Mouse (Mus musculus): ENCODE results near the gene Runx2. TPM values are rescaled to one million over a fixed set of nuclear protein-coding genes. Genes with fewer than 3 reads are reported as not detected.

Runx2 gene
- total RNA-seq, 2 experiments from 2014 or later = 12.3 to 15.8 TPM

DNA sequence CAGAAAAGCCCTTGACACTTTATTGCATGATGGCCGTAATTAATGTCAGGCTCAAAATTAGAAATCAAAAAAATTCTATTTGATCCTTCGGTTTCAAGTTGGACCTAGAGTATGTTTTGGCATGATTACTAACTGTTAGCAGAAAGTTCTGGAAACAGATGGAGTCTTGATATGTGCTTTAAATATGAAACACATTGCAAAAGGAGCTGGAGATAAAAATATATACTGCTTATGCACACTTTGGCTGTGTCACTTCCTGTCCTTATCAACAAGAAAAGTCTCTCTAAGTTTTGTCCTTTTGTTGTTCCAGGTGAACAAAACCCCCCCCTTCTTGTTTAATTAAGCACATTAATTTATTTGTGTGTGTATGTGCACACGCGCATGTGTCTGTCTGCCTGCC, 183.0 kb downstream of the Runx2 start:
- intact Hi-C loops (cut with DNase I) = no loop called here
- no peak for TF ChIP-seq CTCF (IDR thresholded peaks at IDR 0.05)
- Histone ChIP-seq H3K27ac (peak overlapping the region; percentile 54; the same call in 1 of the 2 replicates), H3K4me3 (no peak overlapping the region)
- DNase-seq (ENCODE audit: extremely low spot score in 1 of 2, low spot score in 2 of 2) = no peak

DNA sequence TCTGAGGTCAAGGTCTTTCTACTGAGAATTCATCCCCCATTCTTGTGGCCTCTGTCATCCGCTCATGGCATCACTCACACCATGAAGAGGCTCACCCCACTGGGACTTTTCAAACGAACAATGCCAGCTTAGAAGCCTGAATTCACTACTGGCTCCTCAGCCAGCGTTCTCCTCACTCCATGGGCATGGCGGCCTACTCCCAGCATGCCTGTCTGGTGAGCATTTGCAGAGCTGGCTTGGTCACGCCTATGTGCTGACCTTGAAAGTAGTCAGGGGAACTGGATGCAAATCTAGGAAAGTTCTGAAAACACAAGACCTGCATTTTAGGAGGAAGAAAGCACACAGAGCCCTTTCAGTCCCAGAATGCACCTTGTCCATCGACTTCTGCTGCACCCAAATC, 187.3 kb downstream of the Runx2 start:
- no peak overlapping the region for H3K27ac ChIP-seq
- intact Hi-C loops (cut with DNase I) = no loop called here
- TF ChIP-seq CTCF (IDR thresholded peaks at IDR 0.05) = no peak
- no peak for DNase-seq (ENCODE audit: extremely low spot score in 1 of 2, low spot score in 2 of 2)
- no peak overlapping the region for H3K4me3 ChIP-seq

DNA sequence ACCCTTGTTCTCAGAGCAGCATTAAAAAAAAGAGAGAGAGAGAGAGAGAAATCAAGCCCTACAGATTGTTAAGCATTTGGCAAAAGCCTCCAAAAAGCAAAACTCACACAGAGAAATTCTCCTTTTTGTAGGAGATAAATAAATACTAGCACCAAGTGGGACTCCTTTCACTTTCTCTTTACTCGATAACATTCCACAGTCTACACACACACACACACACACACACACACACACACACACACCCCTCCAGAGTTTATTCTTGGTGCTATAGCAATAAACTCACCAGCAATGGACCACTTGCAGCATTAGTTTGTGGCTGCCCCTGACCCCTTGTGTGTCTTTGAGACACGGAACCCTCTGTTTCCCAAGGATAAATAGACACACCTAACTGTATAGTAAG, 190.9 kb downstream of the Runx2 start:
- intact Hi-C loops (cut with DNase I) = no loop called here
- no peak for DNase-seq (ENCODE audit: extremely low spot score in 1 of 2, low spot score in 2 of 2)

DNA sequence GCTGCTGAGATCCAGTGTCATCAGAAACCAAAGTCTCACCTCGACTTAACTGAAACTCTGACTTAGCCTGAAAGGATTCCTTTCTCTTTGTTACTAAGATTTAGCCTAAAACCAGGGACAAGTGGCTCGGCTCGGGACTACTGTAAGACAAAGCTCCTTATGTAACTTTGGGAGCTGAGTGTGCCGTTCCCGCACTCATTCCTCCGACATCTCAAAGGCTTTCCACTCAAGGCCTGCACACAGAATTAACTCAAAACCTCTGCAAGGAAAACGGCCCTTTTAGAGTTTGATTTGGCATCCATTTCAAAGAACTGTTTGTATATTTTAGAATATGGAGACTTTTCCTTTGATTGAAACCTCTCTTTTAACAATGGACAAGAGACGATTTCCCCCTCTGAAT, 191.3 kb downstream of the Runx2 start:
- no peak for DNase-seq (ENCODE audit: extremely low spot score in 1 of 2, low spot score in 2 of 2)
- no peak overlapping the region for H3K4me3 ChIP-seq
- intact Hi-C loops (cut with DNase I) = no loop called here
- no peak for TF ChIP-seq CTCF (IDR thresholded peaks at IDR 0.05)
- H3K27ac ChIP-seq = peak overlapping the region; percentile 75

More for the DNA sequence above, 190.9 kb downstream of the Runx2 start:
- Histone ChIP-seq H3K27ac (peak overlapping the region; percentile 75), H3K4me3 (no peak overlapping the region)
- TF ChIP-seq CTCF (IDR thresholded peaks at IDR 0.05) = no peak

DNA sequence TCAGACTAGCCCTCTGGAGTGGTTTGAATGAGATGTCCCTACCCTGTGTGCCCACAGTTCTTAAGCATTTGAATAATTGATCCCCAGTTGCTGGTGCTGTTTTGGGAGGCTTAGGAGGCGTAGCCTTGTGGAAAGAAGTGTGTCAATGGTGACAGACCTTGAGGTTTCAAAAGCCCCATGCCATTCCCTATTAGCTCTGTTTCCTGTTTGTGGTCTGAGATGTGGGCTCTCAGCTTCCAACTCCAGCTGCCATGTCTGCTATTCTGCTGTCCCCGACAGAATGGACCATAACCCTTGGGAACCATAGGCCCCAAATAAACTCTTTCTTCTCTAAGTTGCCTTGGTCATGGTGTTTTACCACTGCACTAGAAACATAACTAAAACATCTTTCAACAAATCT, 194.1 kb downstream of the Runx2 start:
- no peak for DNase-seq (ENCODE audit: extremely low spot score in 1 of 2, low spot score in 2 of 2)
- Histone ChIP-seq H3K27ac (no peak overlapping the region), H3K4me3 (no peak overlapping the region)
- no peak for TF ChIP-seq CTCF (IDR thresholded peaks at IDR 0.05)
- intact Hi-C loops (cut with DNase I) = no loop called here

DNA sequence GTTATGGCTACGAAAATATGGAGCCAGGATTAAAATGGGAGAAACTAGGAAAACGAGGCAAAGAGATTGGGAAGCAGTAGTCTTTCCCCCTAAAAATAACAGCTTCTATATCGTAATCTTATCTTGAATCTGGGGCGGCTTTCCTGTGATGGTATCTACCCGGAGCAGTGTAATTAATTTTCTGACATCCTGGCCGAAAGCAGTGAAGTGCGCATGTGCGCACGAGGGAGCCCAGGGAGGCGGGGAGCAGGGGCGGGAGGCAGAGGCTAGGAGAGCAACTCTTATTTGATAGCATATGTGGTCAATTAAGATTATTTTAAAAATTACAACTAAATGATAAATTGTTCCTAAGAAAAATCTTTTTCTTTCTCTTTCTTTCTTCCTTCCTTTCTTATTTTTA, 195.9 kb downstream of the Runx2 start:
- peak overlapping the region; percentile 91 for H3K27ac ChIP-seq
- peak; percentile 48 to 55 for DNase-seq (ENCODE audit: extremely low spot score in 1 of 2, low spot score in 2 of 2)
- H3K4me3 ChIP-seq = peak overlapping the region; percentile 32; the same call in 1 of the 2 replicates
- no peak for TF ChIP-seq CTCF (IDR thresholded peaks at IDR 0.05)
- intact Hi-C loops (cut with DNase I) = loop anchor here (10.0 kb wide), 1 partner anchor 786 kb away; no protein-coding TSS in a partner anchor

DNA sequence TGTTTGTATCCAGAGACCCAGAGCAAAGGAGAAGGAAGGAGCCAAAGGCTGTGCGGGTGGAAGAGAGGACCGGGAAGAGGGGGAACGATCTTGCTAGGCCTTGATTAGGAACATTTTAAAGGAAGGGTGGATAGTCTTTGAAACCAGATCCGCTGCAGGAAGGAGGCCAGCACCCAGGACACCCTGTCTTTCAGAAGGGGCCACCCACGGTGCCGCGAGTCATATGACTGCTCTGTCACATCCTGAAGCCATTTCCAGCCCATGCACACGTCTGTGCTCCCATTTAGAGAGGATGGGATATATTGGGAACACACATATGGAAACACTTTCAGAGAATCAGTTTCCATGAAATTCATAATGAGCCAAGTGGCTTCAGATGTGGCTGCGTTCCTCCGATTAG, 196.4 kb downstream of the Runx2 start:
- Histone ChIP-seq H3K27ac (peak overlapping the region; percentile 91), H3K4me3 (peak overlapping the region; percentile 32; the same call in 1 of the 2 replicates)
- intact Hi-C loops (cut with DNase I) = loop anchor here (10.0 kb wide), 1 partner anchor 787 kb away; no protein-coding TSS in a partner anchor
- TF ChIP-seq CTCF (IDR thresholded peaks at IDR 0.05) = no peak
- peak; percentile 36 to 74 for DNase-seq (ENCODE audit: extremely low spot score in 1 of 2, low spot score in 2 of 2)

DNA sequence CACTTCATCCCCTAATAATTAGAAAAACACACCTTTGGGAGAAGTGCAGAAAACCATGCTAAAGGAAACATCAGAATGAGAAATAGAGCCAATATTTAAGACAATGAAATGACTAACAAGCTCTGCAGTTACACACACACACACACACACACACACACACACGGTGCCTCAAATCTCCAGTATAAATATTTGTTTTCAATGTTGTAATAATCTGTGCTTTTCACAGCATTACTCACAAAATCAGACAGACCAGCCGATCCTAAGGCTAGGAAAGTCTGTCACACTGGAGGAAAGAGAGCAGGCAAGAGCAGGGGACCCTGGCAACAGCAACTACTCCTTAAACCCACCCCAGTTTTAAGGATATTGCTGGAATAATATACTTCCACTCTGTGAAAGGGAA, 196.9 kb downstream of the Runx2 start:
- intact Hi-C loops (cut with DNase I) = loop anchor here (10.0 kb wide), 1 partner anchor 787 kb away; no protein-coding TSS in a partner anchor
- H3K4me3 ChIP-seq = no peak overlapping the region
- H3K27ac ChIP-seq = peak overlapping the region; percentile 91
- no peak for TF ChIP-seq CTCF (IDR thresholded peaks at IDR 0.05)
- DNase-seq (ENCODE audit: extremely low spot score in 1 of 2, low spot score in 2 of 2) = no peak

DNA sequence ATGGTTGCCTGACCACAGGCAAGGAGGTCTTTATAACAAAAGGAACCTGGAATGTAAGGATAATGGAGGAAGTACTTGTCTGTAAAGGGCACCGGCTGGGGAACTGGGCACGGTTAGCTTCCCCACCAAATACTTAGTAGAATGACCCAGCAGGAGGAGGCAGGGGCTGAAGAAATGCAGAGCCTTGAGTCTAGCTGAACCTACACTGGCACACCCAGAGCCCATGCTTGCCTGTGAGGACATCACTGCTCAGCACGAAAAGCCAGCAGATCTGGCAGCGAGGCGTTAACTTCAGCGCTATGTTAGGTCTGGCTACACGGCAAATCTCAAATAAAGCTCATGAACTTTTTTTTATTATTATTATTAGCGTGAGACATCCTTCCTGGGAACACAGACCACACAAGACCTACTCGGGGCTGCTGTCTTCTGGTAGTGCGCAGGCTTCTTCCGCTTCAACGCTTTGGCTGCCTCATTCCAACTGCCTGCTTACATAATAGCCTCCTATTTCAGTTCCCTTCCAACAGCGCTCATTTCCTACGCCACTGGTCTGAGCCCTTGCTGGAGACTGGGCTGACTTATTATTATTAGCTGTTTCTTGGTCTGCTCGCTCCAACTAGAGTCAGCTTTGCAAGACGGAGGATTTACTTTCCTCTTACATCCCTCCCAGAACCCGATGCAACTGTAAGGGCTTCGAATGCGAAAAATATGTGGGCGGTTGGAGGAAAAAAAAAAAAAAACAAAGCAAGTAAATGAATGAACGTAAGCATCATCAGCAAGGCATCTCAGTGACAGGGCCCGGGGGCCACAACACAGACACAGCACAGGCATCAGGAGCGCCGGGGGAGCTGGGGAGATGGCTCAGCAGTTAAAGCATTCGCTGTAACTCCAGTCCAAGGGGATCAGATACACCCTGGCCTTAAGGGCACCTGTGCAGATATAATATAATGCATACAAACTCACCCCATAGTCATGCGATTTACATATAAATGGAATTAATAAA, 200.6 kb downstream of the Runx2 start:
- TF ChIP-seq CTCF (IDR thresholded peaks at IDR 0.05) = no peak
- DNase-seq (ENCODE audit: extremely low spot score in 1 of 2, low spot score in 2 of 2) = peak; percentile 53 to 66
- H3K27ac ChIP-seq = peak overlapping the region; percentile 89
- H3K4me3 ChIP-seq = peak overlapping the region; percentile 37
- intact Hi-C loops (cut with DNase I) = loop anchor here (1.0 to 10.0 kb wide), 2 partner anchors 121 to 791 kb away; no protein-coding TSS in a partner anchor

DNA sequence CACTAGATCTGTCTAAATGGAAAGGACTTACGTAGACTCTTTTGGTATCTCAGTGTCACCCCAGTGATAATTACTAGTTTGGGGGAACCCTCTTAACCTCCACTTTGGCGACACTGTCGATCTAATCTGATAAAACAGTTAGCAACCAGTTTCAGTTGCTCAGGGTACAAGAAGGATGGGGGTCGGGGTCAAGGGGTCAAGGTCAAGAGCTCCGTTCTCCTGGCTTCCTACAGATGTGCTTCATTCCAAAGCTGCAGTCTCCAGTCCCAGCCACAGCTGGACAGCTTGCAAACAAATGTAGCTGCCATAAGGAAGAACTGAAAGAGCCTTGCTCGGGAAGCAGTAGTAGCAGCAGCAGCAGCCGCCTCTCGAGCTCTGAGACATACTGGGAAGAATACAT, 202.0 kb downstream of the Runx2 start:
- intact Hi-C loops (cut with DNase I) = loop anchor here (10.0 kb wide), 1 partner anchor 792 kb away; no protein-coding TSS in a partner anchor
- DNase-seq (ENCODE audit: extremely low spot score in 1 of 2, low spot score in 2 of 2) = no peak
- TF ChIP-seq CTCF (IDR thresholded peaks at IDR 0.05) = no peak
- no peak overlapping the region for H3K4me3 ChIP-seq
- peak overlapping the region; percentile 12; the same call in 1 of the 2 replicates for H3K27ac ChIP-seq

DNA sequence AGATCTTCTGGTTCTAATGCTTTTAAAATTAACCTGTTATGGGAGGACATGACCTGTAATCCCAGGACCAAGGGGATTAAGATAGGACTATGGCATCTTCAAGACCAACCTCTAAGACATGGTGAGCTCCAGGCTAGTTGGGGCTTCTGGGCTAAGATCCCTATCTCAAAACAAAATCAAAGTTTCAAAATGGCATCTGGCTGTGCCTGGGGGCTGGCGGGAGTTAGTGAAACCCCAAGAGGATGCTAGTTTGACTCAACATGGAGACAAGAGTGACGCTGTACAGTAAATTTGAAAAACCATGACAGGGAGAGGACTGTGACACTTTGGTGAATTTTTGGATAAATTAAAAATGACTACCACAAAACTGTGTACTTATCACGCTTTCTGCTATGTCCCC, 202.6 kb downstream of the Runx2 start:
- H3K27ac ChIP-seq = no peak overlapping the region
- no peak for TF ChIP-seq CTCF (IDR thresholded peaks at IDR 0.05)
- H3K4me3 ChIP-seq = no peak overlapping the region
- no peak for DNase-seq (ENCODE audit: extremely low spot score in 1 of 2, low spot score in 2 of 2)
- intact Hi-C loops (cut with DNase I) = loop anchor here (10.0 kb wide), 1 partner anchor 793 kb away; no protein-coding TSS in a partner anchor

DNA sequence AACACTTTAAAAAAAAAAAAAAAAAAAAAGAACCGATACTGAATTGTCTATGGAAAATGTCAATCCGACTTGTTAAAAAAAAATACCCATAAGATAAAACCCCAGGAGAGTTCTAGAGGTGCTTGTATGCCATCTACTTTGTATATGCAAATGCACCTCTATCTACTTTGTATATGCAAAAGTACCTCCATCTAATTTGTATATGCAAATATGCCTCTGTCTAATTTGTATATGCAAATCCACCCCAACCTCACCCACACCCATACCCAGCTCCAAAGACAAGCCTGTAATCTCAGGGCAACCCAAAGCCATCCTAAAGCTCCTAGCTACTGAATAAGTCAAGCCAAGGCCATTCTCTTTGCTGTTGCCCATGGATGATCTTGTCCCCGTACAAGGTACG, 203.1 kb downstream of the Runx2 start:
- intact Hi-C loops (cut with DNase I) = loop anchor here (10.0 kb wide), 1 partner anchor 793 kb away; no protein-coding TSS in a partner anchor
- Histone ChIP-seq H3K27ac (no peak overlapping the region), H3K4me3 (no peak overlapping the region)
- DNase-seq (ENCODE audit: extremely low spot score in 1 of 2, low spot score in 2 of 2) = no peak
- TF ChIP-seq CTCF (IDR thresholded peaks at IDR 0.05) = no peak
